Mouse (Mus musculus) CH12.LX (cell line): ENCODE measurements around the gene Grsf1. TPM values are rescaled to one million over a fixed set of nuclear protein-coding genes. Genes with fewer than 3 reads are reported as not detected.

ENCODE experiments used
- DNase-seq: peaks from one replicate; pipeline ENCODE4 v3.0.0-alpha.2; 2013; ENCODE audit errors: extremely low read depth
- H3K27ac ChIP-seq: 2 replicates; pipeline ENCODE4 v1.5.1; 2012; ENCODE audit warnings: low read depth, mild to moderate bottlenecking, control low read depth, moderate library complexity; ENCODE audit not compliant: insufficient read depth
- H3K27me3 ChIP-seq: replicated peaks from 2 replicates; pipeline ENCODE3; 2012; ENCODE audit warnings: inconsistent platforms
- H3K36me3 ChIP-seq, 2 experiments: replicated peaks in 1 of 2; 2 replicates each; pipeline versions ENCODE3 to v1.6.1; 2012; ENCODE audit warnings: inconsistent platforms in 1 of 2, low read length in 1 of 2, mild to moderate bottlenecking in 1 of 2, mixed read lengths in 1 of 2, moderate library complexity in 1 of 2; ENCODE audit not compliant: control insufficient read depth in 1 of 2, insufficient read depth in 1 of 2
- H3K4me1 ChIP-seq, 2 experiments: 2 replicates each; pipeline ENCODE4 v1.6.1; 2012; ENCODE audit warnings: inconsistent platforms in 1 of 2, moderate library complexity in 1 of 2; ENCODE audit not compliant: insufficient read depth in 2 of 2, control insufficient read depth in 1 of 2
- H3K4me2 ChIP-seq: 2 replicates; pipeline ENCODE4 v1.6.1; 2012; ENCODE audit warnings: low read depth, mild to moderate bottlenecking, control low read depth; ENCODE audit not compliant: poor library complexity, insufficient read depth, severe bottlenecking
- H3K4me3 ChIP-seq, 3 experiments: fragments of 150-350 bp in 1 of 3; sonication (generic) in 1 of 3; replicated peaks in 1 of 3; 2 replicates each; pipeline versions ENCODE3 to v1.5.1; 2011 to 2012; ENCODE audit warnings: low read depth in 2 of 3, low read length in 2 of 3, mild to moderate bottlenecking in 2 of 3, moderate library complexity in 2 of 3, control low read depth in 1 of 3, improper control_type of control experiment in 1 of 3, inconsistent platforms in 1 of 3, mixed read lengths in 1 of 3; ENCODE audit not compliant: poor library complexity in 1 of 3
- H3K79me2 ChIP-seq: replicated peaks from 2 replicates; pipeline ENCODE4 v1.6.1; 2012; ENCODE audit warnings: mild to moderate bottlenecking, moderate library complexity; ENCODE audit not compliant: control insufficient read depth, poor library complexity, insufficient read depth, severe bottlenecking; ENCODE audit errors: extremely low read depth
- H3K9ac ChIP-seq: 2 replicates; pipeline ENCODE4 v1.6.1; 2012; ENCODE audit warnings: low read depth, mild to moderate bottlenecking, control low read depth, moderate library complexity; ENCODE audit not compliant: insufficient read depth
- H3K9me3 ChIP-seq: replicated peaks from 2 replicates; pipeline ENCODE3; 2012; ENCODE audit warnings: low read length, inconsistent platforms, mixed read lengths
- BHLHE40 ChIP-seq: IDR thresholded peaks from 2 replicates; pipeline ENCODE4 v1.6.1; 2011; ENCODE audit warnings: mild to moderate bottlenecking, low read depth, low read length, improper control_type of control experiment
- CHD1 ChIP-seq: IDR thresholded peaks from 2 replicates; pipeline ENCODE4 v1.6.1; 2012; ENCODE audit warnings: low read depth, low read length, improper control_type of control experiment, inconsistent platforms
- CHD2 ChIP-seq: IDR thresholded peaks from 2 replicates; pipeline ENCODE4 v1.6.1; 2011; ENCODE audit warnings: low read length, improper control_type of control experiment
- CTCF ChIP-seq, 2 experiments: IDR thresholded peaks in 1 of 2; conservative IDR thresholded peaks in 1 of 2; 2 replicates each; pipeline ENCODE4 v1.5.1; 2011 to 2012; ENCODE audit warnings: low read depth in 2 of 2, low read length in 2 of 2, improper control_type of control experiment in 1 of 2, inconsistent platforms in 1 of 2, mild to moderate bottlenecking in 1 of 2, moderate library complexity in 1 of 2
- E2F4 ChIP-seq: IDR thresholded peaks from 2 replicates; pipeline ENCODE4 v1.6.1; 2011; ENCODE audit warnings: low read depth, low read length, improper control_type of control experiment; ENCODE audit not compliant: insufficient replicate concordance
- ELF1 ChIP-seq: IDR thresholded peaks from 2 replicates; pipeline ENCODE4 v1.6.1; 2014; ENCODE audit warnings: low read depth, mild to moderate bottlenecking, inconsistent platforms, low read length, improper control_type of control experiment
- EP300 ChIP-seq: IDR thresholded peaks from 2 replicates; pipeline ENCODE4 v1.6.1; 2011; ENCODE audit warnings: low read length, improper control_type of control experiment
- ETS1 ChIP-seq: conservative IDR thresholded peaks from 2 replicates; pipeline ENCODE4 v1.6.1; 2012; ENCODE audit warnings: low read depth, mild to moderate bottlenecking, inconsistent platforms, low read length, improper control_type of control experiment, moderate library complexity
- HCFC1 ChIP-seq: IDR thresholded peaks from 2 replicates; pipeline ENCODE4 v1.6.1; 2012; ENCODE audit warnings: low read depth, mild to moderate bottlenecking, inconsistent platforms, low read length, improper control_type of control experiment
- JUND ChIP-seq: conservative IDR thresholded peaks from 2 replicates; pipeline ENCODE4 v1.6.1; 2011; ENCODE audit warnings: low read depth, low read length, improper control_type of control experiment
- KAT2A ChIP-seq: IDR thresholded peaks from 2 replicates; pipeline ENCODE4 v1.6.1; 2012; ENCODE audit warnings: low read length, improper control_type of control experiment, inconsistent platforms; ENCODE audit not compliant: insufficient replicate concordance
- MAFK ChIP-seq: IDR thresholded peaks from 2 replicates; pipeline ENCODE4 v1.6.1; 2011; ENCODE audit warnings: low read length, improper control_type of control experiment; ENCODE audit not compliant: insufficient replicate concordance
- MAX ChIP-seq: IDR thresholded peaks from 2 replicates; pipeline ENCODE4 v1.6.1; 2011; ENCODE audit warnings: low read length, improper control_type of control experiment
- PAX5 ChIP-seq: IDR thresholded peaks from 2 replicates; pipeline ENCODE4 v1.6.1; 2012; ENCODE audit warnings: low read length, inconsistent platforms, mixed read lengths
- POLR2A ChIP-seq: IDR thresholded peaks from 2 replicates; pipeline ENCODE4 v1.6.1; 2011; ENCODE audit warnings: low read depth, mild to moderate bottlenecking, improper control_type of control experiment, low read length
- SIN3A ChIP-seq: IDR thresholded peaks from 2 replicates; pipeline ENCODE4 v1.6.1; 2012; ENCODE audit warnings: low read length, improper control_type of control experiment, inconsistent platforms
- SMC3 ChIP-seq: IDR thresholded peaks from 2 replicates; pipeline ENCODE4 v1.6.1; 2011; ENCODE audit warnings: low read depth, low read length, improper control_type of control experiment
- TBP ChIP-seq: conservative IDR thresholded peaks from 2 replicates; pipeline ENCODE4 v1.6.1; 2011; ENCODE audit warnings: low read depth, low read length, improper control_type of control experiment
- TCF12 ChIP-seq: IDR thresholded peaks from 2 replicates; pipeline ENCODE4 v1.6.1; 2014; ENCODE audit warnings: low read depth, mild to moderate bottlenecking, inconsistent platforms, low read length, improper control_type of control experiment
- USF1 ChIP-seq: IDR thresholded peaks from 2 replicates; pipeline ENCODE4 v1.6.1; 2014; ENCODE audit warnings: low read depth, mild to moderate bottlenecking, inconsistent platforms, low read length, improper control_type of control experiment
- ZMIZ1 ChIP-seq: IDR thresholded peaks from 2 replicates; pipeline ENCODE4 v1.6.1; 2012; ENCODE audit warnings: low read depth, mild to moderate bottlenecking, inconsistent platforms, low read length, improper control_type of control experiment
- dilution Hi-C: fragments of 300-500 bp; cut with MboI; formaldehyde crosslinking; loops from 2 replicates; pipeline ENCODE4 v1.14.3; 2020; ENCODE audit warnings: low sequenced_read_pairs; ENCODE audit not compliant: extremely low pct_unique_long_range_greater_than_20kb, extremely low pct_ligation_motif_present
- in situ Hi-C: fragments of 300-500 bp; cut with MboI; formaldehyde crosslinking; loops from 3 replicates; pipeline ENCODE4 v1.14.3; 2019; ENCODE audit warnings: low sequenced_read_pairs, low pct_ligation_motif_present, low pct_unique_long_range_greater_than_20kb, mixed read lengths
- polyA plus RNA-seq: library from polyadenylated mRNA; unstranded; fragments of >175 nt; gene quantifications from 2 replicates; pipeline ENCODE4 v1.2.1, GENCODE M21; 2012; ENCODE audit warnings: low read depth; ENCODE audit not compliant: insufficient read length
- total RNA-seq, 2 experiments: library from RNA; depleted of rRNA; stranded (reverse); fragments of 300-350 nt in 1 of 2; fragments of >200 nt in 1 of 2; gene quantifications; 2 replicates each; pipeline ENCODE4 v1.2.3; 2012 to 2014

Gene Grsf1
- total and polyA plus RNA-seq, 3 experiments, result 56.8 to 109 (median 100) TPM

DNA sequence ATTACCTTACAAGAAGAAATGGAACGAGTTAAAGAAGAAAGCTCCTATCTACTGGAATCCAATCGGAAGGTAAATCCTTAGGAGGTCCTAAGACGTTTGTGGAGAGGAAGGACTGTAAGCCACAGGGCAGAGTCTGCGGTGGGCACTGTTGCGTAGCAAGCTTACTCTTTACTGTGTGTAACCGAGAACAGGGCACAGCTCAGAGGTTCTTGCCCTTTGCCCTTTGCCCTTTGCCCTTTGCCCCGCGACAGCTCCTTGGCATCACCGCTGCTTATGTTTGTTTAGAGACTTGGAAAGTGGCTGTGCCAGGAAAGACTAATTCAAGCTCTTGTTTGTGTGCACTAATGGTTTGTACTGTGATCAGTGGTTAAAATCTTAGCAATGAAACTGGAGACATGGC, 43.5 kb downstream of the Grsf1 start:
- no peak for DNase-seq
- in situ Hi-C loops (no loop called here), dilution Hi-C loops (no loop called here)
- Histone ChIP-seq H3K9ac (no peak overlapping the region), H3K79me2 (no peaks in the 10 kb centered on the region), H3K4me3 (no peak overlapping the region), H3K4me1 (peaks cover 12 to 42% of the 10 kb centered on the region in 2 experiments), H3K9me3 (no peaks in the 10 kb centered on the region), H3K27me3 (no peaks in the 10 kb centered on the region), H3K4me2 (no peak overlapping the region), H3K36me3 (peaks cover 29 to 71% of the 10 kb centered on the region in 2 experiments), H3K27ac (no peak overlapping the region)
- no peak for TF ChIP-seq SIN3A
- TF ChIP-seq TBP, result no peak
- TF ChIP-seq PAX5, result no peak
- no peak for TF ChIP-seq CHD2
- no peak for TF ChIP-seq POLR2A
- TF ChIP-seq BHLHE40, result no peak
- no peak for TF ChIP-seq KAT2A
- no peak for TF ChIP-seq ZMIZ1
- TF ChIP-seq E2F4, result no peak
- TF ChIP-seq MAFK, result no peak
- no peak for TF ChIP-seq USF1
- TF ChIP-seq TCF12, result no peak
- TF ChIP-seq ETS1, result no peak
- no peak for TF ChIP-seq EP300
- TF ChIP-seq CTCF (conservative IDR thresholded peaks at IDR 0.05 in 1 of 2, IDR thresholded peaks at IDR 0.05 in 1 of 2; ENCODE audit: low read depth in 2 of 2, low read length in 2 of 2), result no peak
- no peak for TF ChIP-seq MAX
- TF ChIP-seq SMC3, result no peak
- TF ChIP-seq HCFC1, result no peak
- no peak for TF ChIP-seq ELF1
- no peak for TF ChIP-seq CHD1

- Histone ChIP-seq H3K27me3 (no peaks in the 10 kb centered on the region), H3K9me3 (no peaks in the 10 kb centered on the region), H3K9ac (no peak overlapping the region), H3K4me2 (no peak overlapping the region), H3K4me1 (peaks cover 12 to 42% of the 10 kb centered on the region in 2 experiments), H3K79me2 (no peaks in the 10 kb centered on the region), H3K36me3 (peaks cover 23 to 68% of the 10 kb centered on the region in 2 experiments), H3K27ac (peak overlapping the region; percentile 70), H3K4me3 (no peak overlapping the region)
- in situ Hi-C loops (no loop called here), dilution Hi-C loops (no loop called here)
- DNase-seq, result peak; percentile 4
- TF ChIP-seq POLR2A (no peak), JUND (no peak)
Measured at GRCm38 (mm10) chr5:88631545-88631944, 44.4 kb downstream of the Grsf1 start.
